Mouse (Mus musculus) stomach, embryonic 15.5 days (tissue): Measurements from ENCODE around the gene Tns1. TPM values are rescaled to one million over a fixed set of nuclear protein-coding genes. Genes with fewer than 3 reads are reported as not detected.
A peak's percentile ranks its signal among the peaks of the same experiment; 100 is the strongest.

ENCODE experiments used
- ATAC-seq: fragments of 200-750 bp; cut with Nextera tagmentation; 2 replicates; pipeline ENCODE4 v1.8.0; 2017; ENCODE audit warnings: low read depth, moderate number of reproducible peaks, moderate TSS enrichment; ENCODE audit not compliant: insufficient read depth, low FRiP score
- H3K27ac ChIP-seq: fragments of 300-500 bp; sonication (generic); 2 replicates; pipeline ENCODE4 v1.5.1; 2015; ENCODE audit warnings: mild to moderate bottlenecking, inconsistent platforms
- H3K27me3 ChIP-seq: fragments of 300-500 bp; sonication (generic); replicated peaks from 2 replicates; pipeline ENCODE4 v1.6.1; 2015; ENCODE audit warnings: inconsistent platforms
- H3K36me3 ChIP-seq: fragments of 300-500 bp; sonication (generic); 2 replicates; pipeline ENCODE4 v1.6.1; 2015; ENCODE audit warnings: inconsistent platforms
- H3K4me1 ChIP-seq: fragments of 300-500 bp; sonication (generic); 2 replicates; pipeline ENCODE4 v1.6.1; 2015; ENCODE audit warnings: inconsistent platforms
- H3K4me2 ChIP-seq: fragments of 300-500 bp; sonication (generic); 2 replicates; pipeline ENCODE4 v1.6.1; 2015; ENCODE audit warnings: mild to moderate bottlenecking, inconsistent platforms
- H3K4me3 ChIP-seq: fragments of 300-500 bp; sonication (generic); replicated peaks from 2 replicates; pipeline ENCODE4 v1.5.1; 2015; ENCODE audit warnings: inconsistent platforms
- H3K9ac ChIP-seq: fragments of 300-500 bp; sonication (generic); 2 replicates; pipeline ENCODE4 v1.6.1; 2015; ENCODE audit warnings: inconsistent platforms
- H3K9me3 ChIP-seq: fragments of 300-500 bp; sonication (generic); 2 replicates; pipeline ENCODE4 v1.6.1; 2016; ENCODE audit warnings: inconsistent platforms
- WGBS: fragments of 180-500 bp; shearing (Covaris S2); methylation state at CpG from one replicate; pipeline ENCODE4 v1.1.7; 2015; 5-methylcytosine and 5-hydroxymethylcytosine counted together
- polyA plus RNA-seq: library from polyadenylated mRNA; unstranded; fragments of >200 nt; fragmentation: Nextera tagmentation; extraction: Ambion mirVana; gene quantifications from 2 replicates; pipeline ENCODE4 v1.2.1, GENCODE M21; 2015

The Tns1 gene
- polyA plus RNA-seq, 1 experiment from 2014 or later, result 34.5 TPM

DNA sequence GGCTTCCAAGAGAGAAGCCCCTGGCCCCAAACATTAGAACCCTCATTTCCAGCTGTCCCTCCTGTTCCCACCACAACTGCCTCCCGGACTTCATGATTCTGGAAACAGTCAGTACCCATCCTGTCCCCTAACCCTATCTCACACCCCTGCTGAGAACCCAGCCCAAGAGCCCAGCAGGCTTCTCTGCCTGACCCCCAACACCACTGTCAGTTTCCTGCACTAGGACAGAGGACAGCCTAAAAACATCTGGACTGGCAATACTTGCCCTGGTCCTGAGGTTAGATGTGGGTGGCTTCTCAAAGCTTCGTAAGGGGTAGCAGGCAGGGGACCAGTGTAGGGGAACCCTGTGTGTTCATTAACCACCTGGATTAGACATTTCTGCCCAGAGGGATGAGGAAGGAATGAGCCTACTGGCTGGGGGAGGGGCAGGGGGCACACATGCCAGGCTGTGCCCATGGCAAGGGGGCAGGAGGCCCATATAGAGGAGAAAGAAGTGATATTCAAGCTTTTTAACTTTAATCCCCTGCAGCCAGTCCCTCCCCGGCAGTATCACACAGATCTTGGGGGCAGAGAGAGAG lies 88.2 kb downstream of the Tns1 start:
- 50% methylated on average over 3 of the region's 3 CpGs for WGBS
- Histone ChIP-seq H3K4me1 (peaks cover 35% of the 10 kb centered on the region), H3K4me2 (peak overlapping the region; percentile 72), H3K4me3 (peak overlapping the region; percentile 53), H3K27ac (no peak overlapping the region), H3K9ac (peak overlapping the region; percentile 35; the same call in 1 of the 2 replicates), H3K9me3 (no peaks in the 10 kb centered on the region), H3K27me3 (no peaks in the 10 kb centered on the region), H3K36me3 (no peaks in the 10 kb centered on the region)
- no peak for ATAC-seq

DNA sequence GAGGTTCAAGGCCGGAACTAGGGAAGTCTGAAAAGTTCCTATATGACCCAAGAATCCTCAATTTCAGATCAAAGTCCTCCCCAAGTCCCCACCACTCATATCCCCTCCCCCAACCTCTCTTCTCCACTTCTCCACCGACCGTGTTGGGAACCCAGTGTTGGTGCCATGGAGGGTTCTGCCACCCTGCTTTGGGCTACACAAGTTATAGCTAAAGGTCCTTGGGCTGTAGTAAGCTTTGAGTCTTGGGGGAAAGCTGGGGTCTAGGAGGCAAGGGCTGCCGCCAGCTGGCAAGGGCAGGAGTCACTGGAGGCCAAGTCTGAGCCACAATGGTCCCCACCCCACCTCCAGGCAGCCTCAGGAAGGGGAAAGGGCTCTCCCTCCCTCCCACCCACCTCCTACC lies 88.8 kb downstream of the Tns1 start:
- Histone ChIP-seq H3K9ac (no peak overlapping the region), H3K27me3 (no peaks in the 10 kb centered on the region), H3K27ac (no peak overlapping the region), H3K36me3 (no peaks in the 10 kb centered on the region), H3K4me2 (peak overlapping the region; percentile 72), H3K9me3 (no peaks in the 10 kb centered on the region), H3K4me3 (peak overlapping the region; percentile 53), H3K4me1 (peaks cover 36% of the 10 kb centered on the region)
- no peak for ATAC-seq
- WGBS, result 72% methylated on average over 4 of the region's 4 CpGs

- no peaks in the 10 kb centered on the region for H3K9me3 ChIP-seq
- H3K4me3 ChIP-seq, result no peak overlapping the region
- ATAC-seq, result no peak
- no peak overlapping the region for H3K27ac ChIP-seq
- H3K36me3 ChIP-seq, result no peaks in the 10 kb centered on the region
- WGBS, result 63% methylated on average over 2 of the region's 2 CpGs
- no peak overlapping the region for H3K9ac ChIP-seq
- H3K27me3 ChIP-seq, result no peaks in the 10 kb centered on the region
- peak overlapping the region; percentile 72 for H3K4me2 ChIP-seq
- H3K4me1 ChIP-seq, result peaks cover 42% of the 10 kb centered on the region
Measured at GRCm38 (mm10) chr1:74034736-74035135, 89.5 kb downstream of the Tns1 start.

DNA sequence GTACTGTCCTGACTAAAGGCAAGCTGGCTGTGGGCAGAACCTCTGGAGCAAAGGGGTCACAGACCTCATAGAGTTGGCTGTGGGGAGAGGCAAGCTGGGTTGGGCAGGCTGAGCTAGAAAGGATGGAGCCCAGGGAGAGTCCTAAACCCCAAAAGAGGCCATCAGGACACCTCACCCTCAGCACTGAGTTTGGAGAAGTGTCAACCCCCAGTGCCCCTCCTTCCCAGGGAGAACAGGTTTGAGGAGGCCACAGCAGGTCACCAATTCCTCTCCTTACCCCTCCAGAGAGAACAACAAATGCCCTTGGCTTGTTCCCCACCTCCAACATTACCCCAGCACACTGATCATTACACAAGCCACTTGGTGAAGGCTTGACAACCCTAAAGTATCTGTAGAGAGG lies 90.0 kb downstream of the Tns1 start:
- Histone ChIP-seq H3K9me3 (no peaks in the 10 kb centered on the region), H3K9ac (no peak overlapping the region), H3K27ac (no peak overlapping the region), H3K4me3 (no peak overlapping the region), H3K36me3 (no peaks in the 10 kb centered on the region), H3K4me2 (no peak overlapping the region), H3K27me3 (no peaks in the 10 kb centered on the region), H3K4me1 (peaks cover 47% of the 10 kb centered on the region)
- ATAC-seq, result no peak

- Histone ChIP-seq H3K27me3 (no peaks in the 10 kb centered on the region), H3K4me3 (no peak overlapping the region), H3K4me2 (no peak overlapping the region), H3K9ac (no peak overlapping the region), H3K9me3 (no peaks in the 10 kb centered on the region), H3K27ac (no peak overlapping the region), H3K4me1 (peaks cover 55% of the 10 kb centered on the region), H3K36me3 (no peaks in the 10 kb centered on the region)
- 92% methylated on average over 4 of the region's 4 CpGs for WGBS
- ATAC-seq, result no peak
Measured at GRCm38 (mm10) chr1:74033407-74033806, 90.8 kb downstream of the Tns1 start.

GRCm38 (mm10) chr1:74032966-74033365 lies 91.3 kb downstream of the Tns1 start:
- H3K4me1 ChIP-seq, result peaks cover 58% of the 10 kb centered on the region
- ATAC-seq, result no peak
- no peaks in the 10 kb centered on the region for H3K27me3 ChIP-seq
- H3K9me3 ChIP-seq, result no peaks in the 10 kb centered on the region
- no peak overlapping the region for H3K4me2 ChIP-seq
- 92% methylated on average over 5 of the region's 5 CpGs for WGBS
- no peak overlapping the region for H3K27ac ChIP-seq
- H3K36me3 ChIP-seq, result no peaks in the 10 kb centered on the region
- no peak overlapping the region for H3K4me3 ChIP-seq
- no peak overlapping the region for H3K9ac ChIP-seq

DNA sequence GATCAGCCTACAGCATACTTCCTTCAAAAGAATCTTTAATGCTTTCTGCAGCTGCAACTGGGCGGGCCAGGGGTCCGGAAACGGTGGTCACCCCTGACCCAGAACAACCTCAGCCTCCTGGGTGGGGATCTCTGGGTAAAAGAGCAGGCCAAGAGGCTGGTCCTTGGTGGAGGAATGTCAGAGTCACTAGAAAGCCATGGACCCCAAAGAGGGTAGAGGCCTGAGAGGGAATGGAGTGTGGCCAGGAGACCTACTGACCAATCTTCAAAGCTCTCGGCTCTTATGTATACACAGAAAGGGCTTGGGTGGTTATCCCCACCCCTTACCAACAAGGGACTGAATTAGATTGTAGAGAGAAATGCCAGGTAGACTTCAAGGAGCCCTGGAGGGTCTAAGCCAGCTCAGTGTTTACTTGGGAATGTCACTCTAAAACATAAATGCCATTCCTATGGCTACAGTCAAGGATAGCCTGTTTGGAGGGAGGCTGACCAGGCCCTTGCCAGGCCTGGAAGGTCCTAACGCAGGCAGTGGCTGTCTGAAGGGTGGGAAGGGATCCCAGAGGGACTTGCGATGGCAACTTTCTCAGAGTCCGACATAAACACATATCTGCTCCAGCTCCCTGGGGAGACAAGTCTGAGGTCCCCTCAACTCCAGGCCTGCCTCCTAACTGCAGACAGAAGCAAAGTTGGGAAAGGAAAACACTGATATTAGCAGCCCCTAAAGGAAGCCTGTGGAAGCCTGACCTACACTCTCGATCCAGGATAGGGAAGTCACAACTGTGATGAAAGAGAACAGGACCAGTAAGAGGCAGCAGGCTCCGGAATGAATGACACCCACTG lies 92.3 kb downstream of the Tns1 start:
- ATAC-seq, result no peak
- 63% methylated on average over 9 of the region's 9 CpGs for WGBS
- H3K36me3 ChIP-seq, result no peaks in the 10 kb centered on the region
- H3K27ac ChIP-seq, result peak overlapping the region; percentile 63; the same call in 1 of the 2 replicates
- H3K4me1 ChIP-seq, result peaks cover 64% of the 10 kb centered on the region
- H3K27me3 ChIP-seq, result no peaks in the 10 kb centered on the region
- no peaks in the 10 kb centered on the region for H3K9me3 ChIP-seq
- no peak overlapping the region for H3K9ac ChIP-seq
- no peak overlapping the region for H3K4me3 ChIP-seq
- H3K4me2 ChIP-seq, result no peak overlapping the region

- ATAC-seq, result peak; percentile 57
- no peaks in the 10 kb centered on the region for H3K27me3 ChIP-seq
- no peaks in the 10 kb centered on the region for H3K9me3 ChIP-seq
- peak overlapping the region; percentile 16; the same call in 1 of the 2 replicates for H3K4me2 ChIP-seq
- WGBS, result 29% methylated on average over 3 of the region's 3 CpGs
- peaks cover 65% of the 10 kb centered on the region for H3K4me1 ChIP-seq
- no peak overlapping the region for H3K4me3 ChIP-seq
- H3K27ac ChIP-seq, result peak overlapping the region; percentile 63
- H3K36me3 ChIP-seq, result no peaks in the 10 kb centered on the region
- H3K9ac ChIP-seq, result no peak overlapping the region
Measured at GRCm38 (mm10) chr1:74030901-74031360, 93.3 kb downstream of the Tns1 start.

DNA sequence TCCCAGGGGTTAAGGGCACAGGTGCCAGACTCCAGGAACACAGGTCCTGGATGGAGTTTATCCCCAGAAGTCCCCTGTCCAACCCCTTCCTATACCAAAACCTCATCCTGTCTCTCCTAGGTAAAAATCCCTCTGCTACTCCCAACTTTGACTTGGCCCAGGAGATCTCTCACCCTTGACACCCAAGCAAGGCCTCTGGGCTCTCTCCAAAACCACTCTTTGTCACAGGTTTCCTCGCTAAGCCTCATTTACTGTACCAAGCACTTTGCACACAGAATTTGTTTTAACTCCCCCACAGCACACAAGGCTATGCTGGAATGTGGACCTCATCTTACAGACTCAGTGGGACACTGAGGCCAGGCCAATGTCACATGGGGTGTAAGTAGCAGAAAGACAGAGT lies 94.0 kb downstream of the Tns1 start:
- WGBS, result 76% methylated on average over 1 of the region's 1 CpGs
- Histone ChIP-seq H3K36me3 (no peaks in the 10 kb centered on the region), H3K27ac (0 out of 2 replicates have a peak overlapping the region, but pooled peaks have one; percentile 63), H3K4me2 (no peak overlapping the region), H3K9me3 (no peaks in the 10 kb centered on the region), H3K4me3 (no peak overlapping the region), H3K27me3 (no peaks in the 10 kb centered on the region), H3K4me1 (peaks cover 72% of the 10 kb centered on the region), H3K9ac (no peak overlapping the region)
- ATAC-seq, result no peak

- Histone ChIP-seq H3K27me3 (no peaks in the 10 kb centered on the region), H3K4me2 (no peak overlapping the region), H3K9ac (no peak overlapping the region), H3K4me1 (peaks cover 74% of the 10 kb centered on the region), H3K27ac (peak overlapping the region; percentile 2; the same call in 1 of the 2 replicates), H3K36me3 (no peaks in the 10 kb centered on the region), H3K4me3 (no peak overlapping the region), H3K9me3 (no peaks in the 10 kb centered on the region)
- 76% methylated on average over 3 of the region's 3 CpGs for WGBS
- no peak for ATAC-seq
Measured at GRCm38 (mm10) chr1:74029669-74030068, 94.6 kb downstream of the Tns1 start.

- H3K9ac ChIP-seq, result no peak overlapping the region
- H3K27me3 ChIP-seq, result no peaks in the 10 kb centered on the region
- H3K4me2 ChIP-seq, result no peak overlapping the region
- peaks cover 80% of the 10 kb centered on the region for H3K4me1 ChIP-seq
- no peaks in the 10 kb centered on the region for H3K36me3 ChIP-seq
- H3K9me3 ChIP-seq, result no peaks in the 10 kb centered on the region
- no peak for ATAC-seq
- 0 out of 2 replicates have a peak overlapping the region, but pooled peaks have one; percentile 2 for H3K27ac ChIP-seq
- WGBS, result 58% methylated on average over 5 of the region's 5 CpGs
- no peak overlapping the region for H3K4me3 ChIP-seq
Measured at GRCm38 (mm10) chr1:74028881-74029266, 95.4 kb downstream of the Tns1 start.

GRCm38 (mm10) chr1:74028118-74028880 lies 96.0 kb downstream of the Tns1 start:
- Histone ChIP-seq H3K27ac (peak overlapping the region; percentile 71), H3K4me1 (peaks cover 80% of the 10 kb centered on the region), H3K4me3 (no peak overlapping the region), H3K9ac (no peak overlapping the region), H3K27me3 (no peaks in the 10 kb centered on the region), H3K4me2 (no peak overlapping the region), H3K9me3 (no peaks in the 10 kb centered on the region), H3K36me3 (no peaks in the 10 kb centered on the region)
- WGBS, result 65% methylated on average over 13 of the region's 13 CpGs
- no peak for ATAC-seq
